Mouse (Mus musculus) splenic B cell, adult 2 months (primary cell): ENCODE data around the gene Otp.

Source experiments
- DNase-seq: peaks from one replicate; pipeline ENCODE4 v3.0.0-alpha.2; 2011; ENCODE audit warnings: low read depth, low spot score
- H3K27me3 ChIP-seq: 2 replicates; pipeline ENCODE4 v1.6.1; 2012; ENCODE audit warnings: mild to moderate bottlenecking, low read length, moderate library complexity, mixed read lengths; ENCODE audit not compliant: control insufficient read depth, poor library complexity, insufficient read depth, severe bottlenecking
- H3K36me3 ChIP-seq: 2 replicates; pipeline ENCODE4 v1.6.1; 2012; ENCODE audit warnings: mild to moderate bottlenecking, low read length, moderate library complexity, mixed read lengths; ENCODE audit not compliant: control insufficient read depth, poor library complexity, insufficient read depth, severe bottlenecking

Otp gene

DNA sequence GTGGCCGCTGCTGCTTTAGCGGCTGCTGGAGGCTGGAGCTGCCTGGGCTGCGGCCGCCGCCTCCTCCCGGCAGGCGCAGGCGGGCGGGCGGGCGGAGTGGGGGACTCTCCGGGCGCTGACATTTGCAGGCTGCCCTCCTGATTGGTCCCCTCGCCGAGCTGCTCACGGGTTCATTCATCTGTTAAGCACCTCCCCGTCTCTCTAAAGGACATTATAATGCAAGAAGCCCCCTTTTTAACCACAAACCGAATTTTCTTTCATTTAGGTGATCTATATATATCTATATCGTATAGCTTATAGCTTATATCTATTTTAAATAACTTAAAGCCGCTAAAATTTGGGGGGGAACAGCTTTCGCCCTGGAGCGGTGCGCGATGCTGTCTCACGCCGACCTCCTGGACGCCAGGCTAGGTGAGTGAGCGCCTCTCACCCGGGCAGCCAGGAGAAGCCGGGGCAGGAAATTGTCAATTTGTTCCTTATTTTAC is at the start of gene Otp:
Otp (plus strand) TSS at position 207 of the 485 bp plus-strand sequence.
- DNase-seq: no peak
- H3K36me3 ChIP-seq: no peaks in the 10 kb centered on the region
- H3K27me3 ChIP-seq: peaks cover 8% of the 10 kb centered on the region

DNA sequence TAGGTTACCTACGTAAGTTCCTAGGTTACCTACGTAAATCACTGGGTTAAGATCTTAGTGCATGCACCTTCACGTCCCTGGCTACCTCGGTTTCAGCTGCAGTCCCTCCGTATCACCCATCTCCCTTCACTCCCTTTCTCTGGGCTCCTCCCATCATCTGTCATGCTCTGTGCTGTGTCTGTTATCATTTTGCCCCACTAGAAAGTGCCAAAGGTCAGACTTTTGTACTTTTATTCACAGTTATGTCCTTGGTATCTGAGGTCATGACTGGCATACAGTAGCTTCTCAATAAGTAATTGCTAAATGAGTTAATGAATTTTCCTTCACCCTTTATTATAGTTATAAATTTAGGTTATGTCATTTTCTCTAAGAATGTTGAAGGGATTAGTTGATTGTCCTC is 49.0 kb upstream of the Otp start:
- no peak for DNase-seq
- H3K27me3 ChIP-seq: no peaks in the 10 kb centered on the region
- H3K36me3 ChIP-seq: no peaks in the 10 kb centered on the region

DNA sequence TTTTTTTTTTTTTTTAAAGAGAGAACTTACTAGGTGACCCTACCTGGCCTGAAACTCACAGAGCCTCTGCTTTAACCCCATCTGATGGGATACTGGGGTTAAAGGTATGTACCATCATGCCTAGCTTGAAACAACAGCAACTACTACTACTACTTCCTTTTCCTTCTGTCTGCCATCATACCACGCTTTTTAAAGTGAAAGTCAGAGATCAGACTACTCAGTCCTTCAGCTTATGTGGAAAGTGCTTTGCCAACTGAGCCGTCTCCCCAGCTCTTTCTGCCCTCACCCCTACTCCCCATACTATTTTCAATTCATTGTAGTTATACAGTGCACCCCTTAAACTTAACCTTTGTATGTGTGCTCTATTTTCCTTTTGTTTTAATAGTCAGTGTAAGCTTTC is 48.4 kb upstream of the Otp start:
- DNase-seq: no peak
- Histone ChIP-seq H3K27me3 (no peaks in the 10 kb centered on the region), H3K36me3 (no peaks in the 10 kb centered on the region)

DNA sequence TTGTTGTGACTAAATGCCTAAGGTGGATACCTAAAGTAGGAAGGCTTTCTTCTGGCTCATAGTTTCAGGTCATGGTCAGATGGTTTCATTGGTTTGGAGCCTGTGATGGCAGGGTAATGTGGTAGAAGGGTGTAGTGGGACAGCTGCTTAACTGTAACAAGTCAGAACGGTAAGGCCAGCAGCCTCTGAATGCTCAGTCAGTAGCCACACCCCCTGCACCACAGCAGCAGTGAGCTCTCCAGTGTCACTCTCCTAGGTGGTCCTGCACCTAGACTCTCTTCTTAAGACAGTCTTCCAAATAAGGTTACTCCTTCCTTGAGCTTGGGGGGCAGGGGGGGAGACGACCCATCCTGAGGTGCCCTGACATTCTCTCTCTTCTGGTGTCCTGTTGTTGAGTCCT is 47.6 kb upstream of the Otp start:
- Histone ChIP-seq H3K27me3 (no peaks in the 10 kb centered on the region), H3K36me3 (no peaks in the 10 kb centered on the region; the same call in 1 of the 2 replicates)
- DNase-seq: no peak

DNA sequence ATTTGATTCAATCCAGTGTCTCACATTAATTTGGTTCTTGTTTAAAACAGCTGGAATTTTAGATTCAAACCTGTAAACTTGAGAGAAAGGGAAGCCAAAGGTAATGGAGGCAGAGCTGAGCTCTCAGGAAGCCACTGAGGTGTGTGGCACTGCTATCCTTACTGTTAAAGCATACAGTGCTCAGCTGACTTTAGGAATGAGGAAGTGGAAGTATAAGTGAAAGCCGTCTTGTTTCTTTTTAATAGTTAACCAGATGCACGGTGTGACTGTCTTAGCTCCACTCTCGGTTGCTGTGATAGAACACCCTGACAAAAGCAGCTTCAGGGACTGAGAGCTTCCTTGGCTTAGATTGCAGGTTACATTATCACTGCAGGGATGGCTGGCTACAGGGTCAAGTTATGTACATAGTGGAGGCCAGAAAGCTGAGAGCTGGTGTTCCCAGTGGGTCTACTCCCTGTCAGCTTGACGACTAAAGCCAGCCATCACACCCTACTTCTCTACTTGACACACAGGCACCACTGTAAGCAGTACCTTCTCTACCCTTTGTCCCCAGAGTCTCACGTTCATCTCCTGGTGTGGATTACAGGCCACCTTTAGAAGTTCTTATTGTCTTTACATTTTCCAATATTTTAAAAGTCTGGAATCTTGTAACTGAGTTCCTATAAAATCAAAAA is 37.2 kb upstream of the Otp start:
- Histone ChIP-seq H3K36me3 (peaks cover 7% of the 10 kb centered on the region), H3K27me3 (no peaks in the 10 kb centered on the region)
- peak; percentile 68 for DNase-seq

DNA sequence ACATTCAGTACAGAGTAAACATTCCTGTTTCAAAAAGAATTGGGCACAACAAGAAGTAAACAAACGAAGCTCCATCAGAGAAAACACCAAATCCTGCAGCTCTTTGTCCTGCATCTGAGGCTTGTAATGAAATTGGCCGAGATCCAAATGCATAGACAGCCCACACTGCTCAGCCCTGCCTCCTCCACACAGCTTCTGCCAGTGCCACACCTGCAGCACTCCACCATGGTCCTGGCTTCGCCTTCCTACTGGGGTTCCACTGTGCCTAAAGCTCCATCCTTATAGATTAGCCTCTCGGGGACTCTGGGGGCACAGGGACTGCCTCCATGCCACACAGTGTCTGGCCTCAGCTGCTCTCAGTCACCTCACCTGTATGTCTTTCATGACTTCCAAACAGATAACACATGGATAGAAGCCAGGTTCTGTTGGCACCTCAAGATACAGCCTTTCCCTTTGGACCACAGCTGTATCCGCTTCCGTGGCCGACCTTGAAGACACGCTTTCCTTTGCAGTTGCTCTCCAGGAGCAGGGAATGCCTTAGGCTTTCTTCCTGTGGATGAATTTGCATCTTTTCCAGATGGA is 36.6 kb upstream of the Otp start:
- H3K36me3 ChIP-seq: peaks cover 7% of the 10 kb centered on the region
- DNase-seq: no peak
- H3K27me3 ChIP-seq: no peaks in the 10 kb centered on the region

DNA sequence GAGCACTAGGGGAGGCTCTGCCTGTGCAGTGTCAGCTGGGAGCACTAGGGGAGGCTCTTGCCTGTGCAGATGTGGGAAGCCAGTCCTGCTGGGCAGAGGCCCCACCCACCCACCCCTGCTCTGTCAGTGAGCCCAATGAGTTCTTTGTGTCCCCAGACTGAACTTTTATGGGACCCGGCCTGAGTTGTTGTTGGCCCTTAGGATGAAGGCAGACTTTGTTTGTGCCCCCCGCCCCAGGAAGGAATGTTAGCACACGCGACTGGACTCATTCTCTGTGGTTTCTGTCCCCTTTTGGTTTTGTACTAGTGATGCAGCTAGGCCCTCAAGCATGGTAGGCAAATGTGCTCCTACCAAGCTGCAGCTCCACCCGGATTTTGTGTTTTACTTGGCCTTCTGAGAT is 32.2 kb upstream of the Otp start:
- Histone ChIP-seq H3K27me3 (no peaks in the 10 kb centered on the region), H3K36me3 (peaks cover 4% of the 10 kb centered on the region)
- no peak for DNase-seq

DNA sequence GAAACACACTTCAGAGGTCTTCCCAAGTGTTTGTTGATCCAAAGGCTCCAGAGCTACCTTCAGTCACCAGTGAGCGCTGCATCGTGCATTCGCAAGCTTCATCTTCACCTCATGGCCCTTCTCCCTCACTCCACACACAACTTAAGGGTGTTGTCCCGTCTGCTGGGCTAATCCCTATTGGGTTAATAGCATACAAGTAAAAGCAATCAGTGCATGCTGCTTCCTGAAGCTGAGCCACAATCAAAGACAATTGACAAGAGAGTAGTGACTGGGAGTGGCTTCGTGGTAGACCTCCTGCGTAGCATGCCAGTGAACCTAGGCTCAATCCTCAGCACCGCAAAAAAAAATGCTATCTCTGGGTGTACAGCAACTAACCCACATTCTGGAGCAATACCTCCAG is 27.5 kb upstream of the Otp start:
- H3K27me3 ChIP-seq: no peaks in the 10 kb centered on the region
- H3K36me3 ChIP-seq: no peaks in the 10 kb centered on the region
- no peak for DNase-seq

DNA sequence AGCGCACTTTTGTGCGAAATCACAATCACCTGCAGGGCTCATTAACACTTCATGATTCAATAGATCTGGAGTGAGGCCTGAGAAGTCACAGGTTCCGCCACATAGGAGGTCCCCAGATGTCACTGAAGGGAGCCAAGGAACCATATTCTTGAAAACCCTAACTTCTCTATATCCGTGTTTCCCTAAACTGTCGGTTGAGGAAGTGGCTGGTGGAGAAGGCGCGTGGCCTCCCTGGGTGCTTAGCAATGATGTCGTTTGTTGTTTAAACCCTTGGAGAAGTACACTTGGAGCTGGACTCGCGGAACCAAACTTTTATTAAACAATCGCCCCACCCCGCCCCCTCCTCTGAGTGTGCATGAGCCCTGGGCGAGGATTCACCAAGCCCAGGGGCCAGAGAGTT is 26.1 kb upstream of the Otp start:
- Histone ChIP-seq H3K27me3 (no peaks in the 10 kb centered on the region), H3K36me3 (no peaks in the 10 kb centered on the region)
- DNase-seq: no peak

DNA sequence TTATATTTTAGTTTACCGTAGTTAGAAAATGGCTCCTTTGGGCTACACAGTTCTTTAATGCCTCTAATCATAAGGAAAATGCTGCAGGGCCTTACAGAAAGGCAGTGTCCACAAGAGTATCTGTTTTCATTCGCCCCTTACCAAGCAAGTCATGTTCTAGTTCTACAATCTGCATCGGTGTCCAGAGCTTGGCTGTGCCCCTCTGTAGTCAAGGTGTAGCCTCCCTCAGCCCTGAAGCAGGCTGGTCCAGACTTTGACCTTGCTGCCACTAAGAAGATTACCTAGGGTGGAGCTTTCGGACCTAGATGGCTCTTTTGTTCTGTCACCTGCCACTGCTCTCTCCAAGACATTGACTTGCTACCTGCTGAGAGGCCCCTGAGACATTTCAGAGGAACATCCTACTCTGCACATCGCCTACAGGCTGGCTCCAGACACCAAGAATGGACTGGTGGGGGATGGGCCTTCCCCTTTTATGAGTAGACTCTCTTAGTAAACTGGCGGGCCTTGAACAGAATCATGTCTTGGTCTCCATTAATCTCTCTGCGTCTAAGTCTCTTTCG is 17.3 kb upstream of the Otp start:
- no peak for DNase-seq
- no peaks in the 10 kb centered on the region for H3K36me3 ChIP-seq
- no peaks in the 10 kb centered on the region for H3K27me3 ChIP-seq

DNA sequence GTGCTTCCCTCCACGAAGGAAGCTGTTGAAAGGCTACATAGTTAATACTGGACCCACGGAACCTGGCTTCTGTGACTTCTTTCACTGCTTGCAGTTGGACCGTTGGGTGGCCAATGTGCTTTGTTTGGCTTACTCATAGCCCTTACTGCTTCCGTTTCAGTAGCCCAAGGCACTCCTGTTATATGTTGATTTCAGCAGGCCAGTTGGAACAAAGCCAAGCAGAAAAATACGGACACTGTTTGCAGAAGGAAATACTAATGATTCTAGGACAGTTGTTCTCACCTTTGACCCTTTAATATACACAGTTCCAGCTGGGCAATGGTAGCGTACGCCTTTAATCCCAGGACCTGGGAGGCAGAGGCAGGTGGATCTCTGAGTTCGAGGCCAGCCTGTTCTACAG is 16.1 kb upstream of the Otp start:
- DNase-seq: no peak
- H3K27me3 ChIP-seq: no peaks in the 10 kb centered on the region
- no peaks in the 10 kb centered on the region for H3K36me3 ChIP-seq

DNA sequence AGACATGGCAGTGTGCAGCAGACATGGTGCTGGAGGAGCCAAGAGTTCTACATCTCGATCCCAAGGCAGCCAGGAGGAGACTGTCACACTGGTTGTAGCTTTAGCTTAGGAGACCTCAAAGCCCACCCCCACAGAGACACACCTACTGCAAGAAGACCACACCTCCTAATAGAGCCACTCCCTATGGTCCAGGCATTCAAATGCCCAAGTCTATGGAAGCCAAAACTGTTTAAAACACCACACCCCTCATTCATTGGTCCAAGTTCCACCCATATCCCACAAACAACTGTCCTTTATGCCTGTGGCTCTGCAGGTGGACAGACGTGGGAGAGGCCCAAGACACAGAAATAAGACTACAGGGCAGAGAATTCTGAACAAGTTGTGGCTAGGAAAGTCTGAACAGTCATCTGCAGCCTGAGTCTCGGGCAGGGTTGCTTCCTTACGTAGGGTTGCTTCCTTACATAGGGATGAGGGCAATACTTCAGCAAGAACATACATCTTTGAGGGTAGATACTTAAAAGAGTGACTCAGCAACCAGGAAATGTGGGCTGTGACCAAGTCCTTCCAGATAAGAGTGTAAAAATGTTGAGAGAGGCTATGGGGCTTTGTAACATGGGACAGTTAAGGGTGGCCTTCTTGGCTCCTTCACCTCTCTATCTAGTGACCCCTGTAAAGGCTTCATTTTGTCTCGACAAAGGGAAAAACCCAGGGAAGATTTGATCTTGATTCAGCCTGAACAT is 12.7 kb upstream of the Otp start:
- H3K36me3 ChIP-seq: no peaks in the 10 kb centered on the region
- no peaks in the 10 kb centered on the region for H3K27me3 ChIP-seq
- DNase-seq: no peak

DNA sequence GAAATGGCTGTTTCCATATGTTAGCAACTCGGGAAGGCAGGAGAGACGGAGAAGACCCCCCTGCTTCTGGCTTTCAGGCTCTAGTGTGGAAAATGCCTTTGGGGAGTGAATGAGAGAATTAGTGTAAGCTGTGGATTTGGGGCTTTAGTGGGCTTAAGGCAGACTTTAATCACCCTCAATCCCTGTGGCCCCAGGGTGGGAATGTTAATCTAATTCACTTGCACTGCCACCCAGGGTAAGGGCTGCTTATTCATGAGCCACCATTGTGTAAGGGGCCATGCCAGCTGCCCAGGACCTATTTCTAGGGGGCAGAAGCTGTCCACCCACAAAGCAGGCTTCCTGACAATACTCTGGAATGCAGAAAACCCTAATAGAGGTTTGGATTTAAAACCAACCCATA is 8.5 kb upstream of the Otp start:
- no peak for DNase-seq
- H3K27me3 ChIP-seq: peaks cover 2% of the 10 kb centered on the region

DNA sequence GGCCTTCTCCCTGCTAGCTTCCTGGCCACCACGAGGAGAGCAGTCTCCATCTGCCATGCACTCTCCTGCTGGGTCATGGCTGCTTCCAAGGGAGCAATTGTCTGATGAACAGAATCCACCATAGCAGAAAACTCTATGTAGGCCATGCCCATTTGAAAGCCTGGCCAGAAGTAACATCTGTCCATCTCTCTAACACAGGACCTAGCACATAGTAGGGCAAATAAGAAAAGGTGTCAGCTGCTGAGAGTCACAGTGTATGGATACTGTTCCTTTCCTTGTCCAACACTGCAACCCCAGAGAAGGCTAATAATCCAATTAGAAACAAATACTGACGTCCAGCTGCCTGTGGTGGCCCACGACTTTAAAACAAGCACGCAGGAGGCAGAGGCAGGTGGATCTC is 7.6 kb upstream of the Otp start:
- no peaks in the 10 kb centered on the region for H3K36me3 ChIP-seq
- DNase-seq: no peak
- peaks cover 2% of the 10 kb centered on the region for H3K27me3 ChIP-seq

More for the DNA sequence above, 8.5 kb upstream of the Otp start:
- no peaks in the 10 kb centered on the region for H3K36me3 ChIP-seq

DNA sequence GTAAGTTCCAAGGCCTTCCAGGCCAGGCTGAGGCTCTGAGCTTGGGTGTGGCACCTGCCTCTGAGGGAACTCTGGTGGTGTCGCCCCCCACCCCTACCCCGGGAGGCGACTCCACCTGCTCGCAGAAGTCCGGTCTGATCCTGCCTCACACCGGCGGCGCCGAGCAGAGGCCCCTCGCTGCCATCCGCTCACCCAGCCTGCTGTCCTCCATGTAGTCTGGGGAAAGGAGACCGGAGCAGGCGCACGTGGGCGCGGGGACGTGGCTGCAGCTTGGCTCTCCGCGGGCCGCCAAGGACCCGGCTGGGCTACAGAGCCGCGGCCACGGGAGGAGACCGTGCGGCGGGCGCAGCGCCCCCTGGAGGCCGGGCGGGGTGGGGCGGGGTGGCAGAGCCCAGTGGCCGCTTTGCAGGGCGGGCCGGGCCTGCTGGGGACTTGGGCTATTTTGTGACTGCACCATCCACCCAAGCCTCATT is 6.9 kb upstream of the Otp start:
- H3K27me3 ChIP-seq: peaks cover 2% of the 10 kb centered on the region
- DNase-seq: peak; percentile 55
- H3K36me3 ChIP-seq: no peaks in the 10 kb centered on the region
